Mouse (Mus musculus) lung, postnatal 0 days (tissue): ENCODE measurements around the gene Odc1.

Source experiments
- CTCF ChIP-seq: IDR thresholded peaks from 2 replicates; pipeline ENCODE4 v1.5.1; 2016; ENCODE audit warnings: antibody characterized with exemption, mild to moderate bottlenecking
- EP300 ChIP-seq: IDR thresholded peaks from 2 replicates; pipeline ENCODE4 v1.6.1; 2016; ENCODE audit warnings: antibody characterized with exemption, mild to moderate bottlenecking, control low read depth

GRCm38 (mm10) chr12:17552949-17553348, 8.4 kb downstream of the Odc1 start:
- TF ChIP-seq CTCF (no peak), EP300 (no peak)
